Mouse (Mus musculus) cerebellum, adult 9-11 months (tissue): ENCODE data around the gene Ext2.

ENCODE experiments used
- DNase-seq: peaks from one replicate; pipeline ENCODE4 v3.0.0; 2022

The Ext2 gene

GRCm38 (mm10) chr2:93774946-93775345 lies 47.4 kb downstream of the Ext2 start:
- DNase-seq = no peak

- peak; percentile 26 for DNase-seq
Observed at GRCm38 (mm10) chr2:93772765-93773085, 49.6 kb downstream of the Ext2 start.

GRCm38 (mm10) chr2:93772054-93772764 lies 50.2 kb downstream of the Ext2 start:
- peak; percentile 12 for DNase-seq

GRCm38 (mm10) chr2:93770895-93771294 lies 51.5 kb downstream of the Ext2 start:
- DNase-seq = peak; percentile 2

GRCm38 (mm10) chr2:93769875-93770274 lies 52.5 kb downstream of the Ext2 start:
- no peak for DNase-seq

GRCm38 (mm10) chr2:93765721-93766120 lies 56.6 kb downstream of the Ext2 start:
- DNase-seq = no peak

- DNase-seq = no peak
Observed at GRCm38 (mm10) chr2:93764211-93764610, 58.2 kb downstream of the Ext2 start.

- DNase-seq = no peak
Observed at GRCm38 (mm10) chr2:93760389-93760788, 62.0 kb downstream of the Ext2 start.

- no peak for DNase-seq
Observed at GRCm38 (mm10) chr2:93759173-93759572, 63.2 kb downstream of the Ext2 start.

GRCm38 (mm10) chr2:93758298-93758697 lies 64.1 kb downstream of the Ext2 start:
- DNase-seq = no peak

- peak; percentile 86 for DNase-seq
Observed at GRCm38 (mm10) chr2:93754366-93754765, 68.0 kb downstream of the Ext2 start.

- DNase-seq = no peak
Observed at GRCm38 (mm10) chr2:93753147-93753758, 69.1 kb downstream of the Ext2 start.

GRCm38 (mm10) chr2:93749709-93750108 lies 72.7 kb downstream of the Ext2 start:
- no peak for DNase-seq

- no peak for DNase-seq
Observed at GRCm38 (mm10) chr2:93747538-93748126, 74.7 kb downstream of the Ext2 start.

GRCm38 (mm10) chr2:93746620-93747019 lies 75.7 kb downstream of the Ext2 start:
- no peak for DNase-seq

- DNase-seq = no peak
Observed at GRCm38 (mm10) chr2:93746162-93746561, 76.2 kb downstream of the Ext2 start.

- no peak for DNase-seq
Observed at GRCm38 (mm10) chr2:93745741-93746140, 76.6 kb downstream of the Ext2 start.

- peak; percentile 75 for DNase-seq
Observed at GRCm38 (mm10) chr2:93744346-93745229, 77.8 kb downstream of the Ext2 start.

- no peak for DNase-seq
Observed at GRCm38 (mm10) chr2:93741700-93742099, 80.7 kb downstream of the Ext2 start.

- DNase-seq = no peak
Observed at GRCm38 (mm10) chr2:93739044-93739569, 83.3 kb downstream of the Ext2 start.

GRCm38 (mm10) chr2:93737146-93737545 lies 85.2 kb downstream of the Ext2 start:
- no peak for DNase-seq

GRCm38 (mm10) chr2:93732658-93733057 lies 89.7 kb downstream of the Ext2 start:
- DNase-seq = no peak

- no peak for DNase-seq
Observed at GRCm38 (mm10) chr2:93729585-93729984, 92.8 kb downstream of the Ext2 start.
